Mouse (Mus musculus): ENCODE measurements at regions not wholly inside any gene's neighbourhood (a gene's known extent, or its start where the extent isn't known, plus 50 kb on each side); places are given as distances from the start of the nearest gene placed in this dataset.

DNA sequence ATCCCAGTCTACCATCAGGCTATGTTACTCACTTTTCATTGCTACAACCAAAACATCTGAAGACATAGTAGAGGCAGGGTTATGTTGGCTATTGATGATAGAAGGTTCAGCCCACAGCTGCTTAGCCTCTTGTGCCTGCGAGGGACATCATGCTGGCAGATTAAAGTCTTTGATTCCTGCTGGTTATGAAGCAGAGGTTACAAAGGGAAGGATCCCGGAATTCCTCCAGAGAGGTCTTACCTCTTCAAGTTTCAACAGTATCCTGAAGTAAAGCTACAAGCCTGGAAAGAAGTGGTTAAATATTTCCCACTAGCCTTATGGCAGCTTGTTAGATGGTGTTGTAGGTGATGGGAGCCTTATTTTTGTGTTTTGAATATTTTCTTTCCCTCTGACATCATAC, 58.6 kb upstream of the Shb start:
- no peak for TF ChIP-seq POLR2A (IDR thresholded peaks at IDR 0.05; ENCODE audit: control insufficient read depth in 1 of 2, insufficient read depth in 1 of 2, low read depth in 1 of 2, low read length in 2 of 2, poor library complexity in 1 of 2)
- no peak for TF ChIP-seq CTCF (IDR thresholded peaks at IDR 0.05 in 2 of 3, conservative IDR thresholded peaks at IDR 0.05 in 1 of 3; ENCODE audit: control insufficient read depth in 1 of 3, insufficient read depth in 1 of 3, low read depth in 2 of 3, low read length in 3 of 3, poor library complexity in 1 of 3, severe bottlenecking in 1 of 3)
- TF ChIP-seq E2F4 (IDR thresholded peaks at IDR 0.05; ENCODE audit: borderline replicate concordance, low read depth, low read length), result no peak
- no peak for TF ChIP-seq ETS1 (IDR thresholded peaks at IDR 0.05; ENCODE audit: low read depth, low read length)
- no peak for TF ChIP-seq POLR2AphosphoS2 (IDR thresholded peaks at IDR 0.05; ENCODE audit: low read length)
- no peak for TF ChIP-seq SMC3 (IDR thresholded peaks at IDR 0.05; ENCODE audit: low read depth, low read length)
- TF ChIP-seq MAZ (IDR thresholded peaks at IDR 0.05; ENCODE audit: low read depth, low read length), result no peak
- no peak for TF ChIP-seq MAX (IDR thresholded peaks at IDR 0.05; ENCODE audit: low read length)
- no peak for TF ChIP-seq ZNF384 (IDR thresholded peaks at IDR 0.05; ENCODE audit: low read depth, low read length)
- no peak for TF ChIP-seq KAT2A (conservative IDR thresholded peaks at IDR 0.05; ENCODE audit: low read depth, low read length)
- TF ChIP-seq EP300 (IDR thresholded peaks at IDR 0.05; ENCODE audit: low read depth in 1 of 2, low read length in 2 of 2), result no peak
- TF ChIP-seq BHLHE40 (IDR thresholded peaks at IDR 0.05; ENCODE audit: borderline replicate concordance, low read depth, low read length), result no peak
- TF ChIP-seq ELF1 (IDR thresholded peaks at IDR 0.05; ENCODE audit: low read depth, low read length), result no peak
- TF ChIP-seq MYC (IDR thresholded peaks at IDR 0.05; ENCODE audit: low read depth, low read length), result no peak
